Mouse (Mus musculus): ENCODE data around the gene Hoxa1. TPM values are rescaled to one million over a fixed set of nuclear protein-coding genes. Genes with fewer than 3 reads are reported as not detected.
A peak's percentile ranks its signal among the peaks of the same experiment; 100 is the strongest.

Gene Hoxa1
- polyA plus RNA-seq, 2 experiments = 0.33 to 0.47 TPM

GRCm38 (mm10) chr6:52171331-52171730 lies 13.2 kb upstream of the Hoxa1 start:
- Histone ChIP-seq H3K4me3 (ENCODE audit: insufficient read depth in 1 of 2, low read depth in 2 of 2, low read length in 2 of 2) (no peak overlapping the region), H3K4me1 (replicated peaks; ENCODE audit: control insufficient read depth in 2 of 2, insufficient read depth in 2 of 2, low read length in 1 of 2) (no peaks in the 10 kb centered on the region), H3K27ac (no peak overlapping the region), H3K36me3 (replicated peaks; ENCODE audit: control insufficient read depth, insufficient read depth, low read depth) (no peaks in the 10 kb centered on the region), H3K27me3 (ENCODE audit: control insufficient read depth, insufficient read depth, low read length) (peaks cover 98% of the 10 kb centered on the region), H3K4me2 (ENCODE audit: low read depth) (no peak overlapping the region), H3K9me3 (ENCODE audit: control insufficient read depth, low read length) (no peaks in the 10 kb centered on the region), H3K9ac (replicated peaks) (no peak overlapping the region)
- 34% methylated on average over 4 of the region's 4 CpGs for WGBS (ENCODE audit: insufficient replicate concordance)
- TF ChIP-seq CTCF (IDR thresholded peaks at IDR 0.05; ENCODE audit: low read depth) = no peak
- TF ChIP-seq EP300 (IDR thresholded peaks at IDR 0.05; ENCODE audit: low read depth) = no peak
- ATAC-seq (ENCODE audit: insufficient read depth) = no peak
- DNase-seq (ENCODE audit: low read depth in 3 of 3, low spot score in 3 of 3) = no peak

- Histone ChIP-seq H3K27ac (no peak overlapping the region), H3K4me3 (ENCODE audit: insufficient read depth in 1 of 2, low read depth in 2 of 2, low read length in 2 of 2) (no peak overlapping the region), H3K4me1 (replicated peaks; ENCODE audit: control insufficient read depth in 2 of 2, insufficient read depth in 2 of 2, low read length in 1 of 2) (no peaks in the 10 kb centered on the region), H3K9me3 (ENCODE audit: control insufficient read depth, low read length) (no peaks in the 10 kb centered on the region), H3K9ac (replicated peaks) (no peak overlapping the region), H3K36me3 (replicated peaks; ENCODE audit: control insufficient read depth, insufficient read depth, low read depth) (no peaks in the 10 kb centered on the region), H3K4me2 (ENCODE audit: low read depth) (no peak overlapping the region), H3K27me3 (ENCODE audit: control insufficient read depth, insufficient read depth, low read length) (peaks cover 98% of the 10 kb centered on the region)
- 3% methylated on average over 5 of the region's 5 CpGs for WGBS (ENCODE audit: insufficient replicate concordance)
- ATAC-seq (ENCODE audit: insufficient read depth) (no peak; the same call in 1 of the 2 replicates), DNase-seq (ENCODE audit: low read depth in 3 of 3, low spot score in 3 of 3) (no peak)
- no peak for TF ChIP-seq EP300 (IDR thresholded peaks at IDR 0.05; ENCODE audit: low read depth)
- TF ChIP-seq CTCF (IDR thresholded peaks at IDR 0.05; ENCODE audit: low read depth) = no peak
Measured at GRCm38 (mm10) chr6:52170898-52171223, 12.7 kb upstream of the Hoxa1 start.

DNA sequence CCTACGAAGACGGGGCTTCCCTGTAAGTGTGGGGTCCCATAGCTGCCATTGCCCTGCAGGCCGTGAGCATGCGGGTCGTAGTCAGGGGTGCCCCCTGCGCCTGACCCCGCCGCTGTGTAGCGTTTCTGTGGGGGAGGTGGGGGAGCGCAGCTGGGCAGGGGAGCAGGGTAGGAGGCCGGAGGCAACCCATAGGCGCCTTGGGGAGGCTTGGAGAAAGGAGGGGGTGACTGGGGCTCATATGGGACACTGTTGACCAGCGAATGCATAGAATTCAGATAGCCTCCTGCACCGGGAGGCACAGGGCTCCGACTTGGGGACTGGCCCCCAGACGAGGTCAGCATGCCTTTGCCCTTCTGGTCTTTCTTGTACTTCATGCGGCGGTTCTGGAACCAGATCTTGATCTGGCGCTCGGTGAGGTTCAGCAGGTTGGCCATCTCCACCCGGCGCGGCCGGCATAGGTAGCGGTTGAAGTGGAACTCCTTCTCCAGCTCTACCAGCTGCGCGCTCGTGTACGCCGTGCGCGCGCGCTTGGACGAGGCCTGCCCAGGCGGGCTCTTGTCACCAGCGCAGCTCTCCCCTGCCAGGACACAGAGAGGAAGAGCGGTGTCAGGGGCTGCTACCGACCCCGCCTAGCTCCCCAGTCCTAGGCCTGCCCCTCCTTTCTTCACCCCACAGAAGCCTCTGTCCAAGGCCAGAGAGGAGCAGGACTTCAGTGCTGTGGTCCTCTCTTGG lies 12.2 kb upstream of the Hoxa1 start:
- DNase-seq (ENCODE audit: low read depth in 3 of 3, low spot score in 3 of 3) (no peak), ATAC-seq (ENCODE audit: insufficient read depth) (peak; percentile 55; the same call in 1 of the 2 replicates)
- WGBS (ENCODE audit: insufficient replicate concordance) = 10% methylated on average over 40 of the region's 40 CpGs
- Histone ChIP-seq H3K9me3 (ENCODE audit: control insufficient read depth, low read length) (no peaks in the 10 kb centered on the region), H3K4me2 (ENCODE audit: low read depth) (no peak overlapping the region), H3K4me1 (replicated peaks; ENCODE audit: control insufficient read depth in 2 of 2, insufficient read depth in 2 of 2, low read length in 1 of 2) (no peaks in the 10 kb centered on the region), H3K4me3 (ENCODE audit: insufficient read depth in 1 of 2, low read depth in 2 of 2, low read length in 2 of 2) (no peak overlapping the region), H3K9ac (replicated peaks) (no peak overlapping the region), H3K27me3 (ENCODE audit: control insufficient read depth, insufficient read depth, low read length) (peaks cover 98% of the 10 kb centered on the region), H3K27ac (no peak overlapping the region), H3K36me3 (replicated peaks; ENCODE audit: control insufficient read depth, insufficient read depth, low read depth) (no peaks in the 10 kb centered on the region)
- TF ChIP-seq CTCF (IDR thresholded peaks at IDR 0.05; ENCODE audit: low read depth) = no peak
- no peak for TF ChIP-seq EP300 (IDR thresholded peaks at IDR 0.05; ENCODE audit: low read depth)

DNA sequence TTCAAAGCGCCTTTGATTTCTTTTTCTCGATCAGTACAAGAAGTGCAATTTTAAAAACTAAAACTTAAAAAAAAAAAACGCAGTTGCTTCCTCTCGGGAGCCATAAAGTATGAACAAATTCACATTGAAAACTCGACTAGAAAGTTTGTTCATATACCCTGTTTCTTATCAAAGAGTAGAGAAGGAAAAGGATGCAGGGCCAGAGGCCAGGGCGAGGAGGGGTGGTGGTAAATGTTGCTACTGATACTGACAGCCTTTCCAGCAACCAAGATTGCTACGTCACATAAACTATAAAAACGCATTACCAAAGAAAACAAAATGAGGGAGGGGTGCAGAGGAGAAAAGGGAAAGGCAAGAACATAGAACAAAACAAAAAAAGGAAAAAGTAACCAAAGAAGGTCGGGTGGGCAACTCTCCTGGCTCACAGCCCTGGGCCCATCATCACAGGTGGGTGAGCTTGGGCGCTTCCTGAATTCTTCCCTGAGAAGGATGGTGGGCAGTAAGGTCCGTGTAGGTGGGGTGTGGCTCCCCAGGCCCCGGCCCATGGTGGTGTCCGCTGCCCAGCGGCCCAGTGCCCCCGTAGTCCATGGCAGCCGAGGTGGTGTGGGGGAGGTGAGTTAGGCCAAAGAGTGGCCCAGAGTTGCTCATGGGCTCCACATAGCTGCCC lies 11.5 kb upstream of the Hoxa1 start:
- ATAC-seq (ENCODE audit: insufficient read depth) (no peak), DNase-seq (ENCODE audit: low read depth in 3 of 3, low spot score in 3 of 3) (no peak)
- Histone ChIP-seq H3K9ac (replicated peaks) (no peak overlapping the region), H3K4me2 (ENCODE audit: low read depth) (no peak overlapping the region), H3K27me3 (ENCODE audit: control insufficient read depth, insufficient read depth, low read length) (peaks cover 98% of the 10 kb centered on the region), H3K4me1 (replicated peaks; ENCODE audit: control insufficient read depth in 2 of 2, insufficient read depth in 2 of 2, low read length in 1 of 2) (no peaks in the 10 kb centered on the region), H3K4me3 (ENCODE audit: insufficient read depth in 1 of 2, low read depth in 2 of 2, low read length in 2 of 2) (no peak overlapping the region), H3K27ac (no peak overlapping the region), H3K36me3 (replicated peaks; ENCODE audit: control insufficient read depth, insufficient read depth, low read depth) (no peaks in the 10 kb centered on the region), H3K9me3 (ENCODE audit: control insufficient read depth, low read length) (no peaks in the 10 kb centered on the region)
- 34% methylated on average over 16 of the region's 16 CpGs for WGBS (ENCODE audit: insufficient replicate concordance)
- TF ChIP-seq CTCF (IDR thresholded peaks at IDR 0.05; ENCODE audit: low read depth) (no peak), EP300 (IDR thresholded peaks at IDR 0.05; ENCODE audit: low read depth) (no peak)

- H3K27me3 ChIP-seq (ENCODE audit: control insufficient read depth, insufficient read depth, low read length) = peaks cover 98% of the 10 kb centered on the region
- H3K36me3 ChIP-seq (replicated peaks; ENCODE audit: control insufficient read depth, insufficient read depth, low read depth) = no peaks in the 10 kb centered on the region
- no peaks in the 10 kb centered on the region for H3K9me3 ChIP-seq (ENCODE audit: control insufficient read depth, low read length)
- H3K4me2 ChIP-seq (ENCODE audit: low read depth) = no peak overlapping the region
- no peak overlapping the region for H3K4me3 ChIP-seq (ENCODE audit: insufficient read depth in 1 of 2, low read depth in 2 of 2, low read length in 2 of 2)
- no peak overlapping the region for H3K27ac ChIP-seq
- H3K9ac ChIP-seq (replicated peaks) = no peak overlapping the region
- no peaks in the 10 kb centered on the region for H3K4me1 ChIP-seq (replicated peaks; ENCODE audit: control insufficient read depth in 2 of 2, insufficient read depth in 2 of 2, low read length in 1 of 2)
- ATAC-seq (ENCODE audit: insufficient read depth) (no peak), DNase-seq (ENCODE audit: low read depth in 3 of 3, low spot score in 3 of 3) (no peak)
- TF ChIP-seq CTCF (IDR thresholded peaks at IDR 0.05; ENCODE audit: low read depth) (no peak), EP300 (IDR thresholded peaks at IDR 0.05; ENCODE audit: low read depth) (no peak)
- 13% methylated on average over 42 of the region's 42 CpGs for WGBS (ENCODE audit: insufficient replicate concordance)
Measured at GRCm38 (mm10) chr6:52168191-52169055, 10.3 kb upstream of the Hoxa1 start.
